Mouse (Mus musculus) ES-E14 (cell line): ENCODE data around the gene Rpl13a. TPM values are rescaled to one million over a fixed set of nuclear protein-coding genes. Genes with fewer than 3 reads are reported as not detected.

Experiments used
- DNase-seq: peaks from one replicate; pipeline ENCODE4 v3.0.0-alpha.2; 2013; ENCODE audit warnings: low read depth, low spot score
- H3K27ac ChIP-seq: 2 replicates; pipeline ENCODE4 v1.5.1; 2012; ENCODE audit warnings: low read depth, mild to moderate bottlenecking, low read length, moderate library complexity, mixed read lengths; ENCODE audit not compliant: poor library complexity, insufficient read depth, severe bottlenecking
- H3K36me3 ChIP-seq: 2 replicates; pipeline ENCODE4 v1.6.1; 2012; ENCODE audit warnings: mild to moderate bottlenecking, low read length, moderate library complexity, mixed read lengths; ENCODE audit not compliant: control insufficient read depth, poor library complexity, insufficient read depth, severe bottlenecking
- H3K4me1 ChIP-seq, 2 experiments: fragments of 150-350 bp in 1 of 2; sonication (generic) in 1 of 2; 2 replicates each; pipeline ENCODE4 v1.6.1; 2012; ENCODE audit warnings: low read length in 2 of 2, mild to moderate bottlenecking in 1 of 2, mixed read lengths in 1 of 2; ENCODE audit not compliant: control insufficient read depth in 2 of 2, insufficient read depth in 2 of 2, poor library complexity in 1 of 2
- H3K4me3 ChIP-seq, 2 experiments: fragments of 150-350 bp in 1 of 2; sonication (generic) in 1 of 2; 2 replicates each; pipeline ENCODE4 v1.5.1; 2012; ENCODE audit warnings: low read length in 2 of 2, low read depth in 1 of 2, mild to moderate bottlenecking in 1 of 2, mixed read lengths in 1 of 2; ENCODE audit not compliant: insufficient read depth in 1 of 2, poor library complexity in 1 of 2, severe bottlenecking in 1 of 2
- H3K9ac ChIP-seq: 2 replicates; pipeline ENCODE4 v1.6.1; 2012; ENCODE audit warnings: low read depth, mild to moderate bottlenecking, low read length, mixed read lengths; ENCODE audit not compliant: poor library complexity, insufficient read depth, severe bottlenecking
- H3K9me3 ChIP-seq: fragments of 150-350 bp; sonication (generic); 2 replicates; pipeline ENCODE4 v1.6.1; 2012; ENCODE audit warnings: low read depth, mild to moderate bottlenecking, low read length; ENCODE audit not compliant: control insufficient read depth, insufficient read depth
- CHD2 ChIP-seq: IDR thresholded peaks from 2 replicates; pipeline ENCODE4 v1.6.1; 2014; ENCODE audit warnings: mild to moderate bottlenecking, low read depth, low read length, inconsistent platforms
- HCFC1 ChIP-seq: IDR thresholded peaks from 2 replicates; pipeline ENCODE4 v1.6.1; 2012; ENCODE audit warnings: low read length, inconsistent platforms, borderline replicate concordance; ENCODE audit not compliant: insufficient read depth
- MAFK ChIP-seq: IDR thresholded peaks from 2 replicates; pipeline ENCODE4 v1.6.1; 2014; ENCODE audit warnings: mild to moderate bottlenecking, low read depth, low read length, inconsistent platforms; ENCODE audit not compliant: insufficient read depth
- ZC3H11A ChIP-seq: IDR thresholded peaks from 2 replicates; pipeline ENCODE4 v1.6.1; 2012; ENCODE audit warnings: low read depth, mild to moderate bottlenecking, inconsistent platforms, low read length, borderline replicate concordance
- ZNF384 ChIP-seq: IDR thresholded peaks from 2 replicates; pipeline ENCODE4 v1.6.1; 2012; ENCODE audit warnings: low read depth, low read length, inconsistent platforms
- in situ Hi-C, 2 experiments: fragments of 600-800 bp; cut with MboI; formaldehyde crosslinking; loops; one replicate each; pipeline ENCODE4 v1.15.1; 2025; ENCODE audit warnings: low sequenced_read_pairs in 2 of 2, inconsistent platforms in 1 of 2; ENCODE audit not compliant: unreplicated experiment in 2 of 2
- total RNA-seq: library from RNA; depleted of rRNA; stranded (reverse); fragments of 300-350 nt; gene quantifications from 2 replicates; pipeline ENCODE4 v1.2.3, GENCODE M21; 2012; rRNA removed

Gene Rpl13a
- total RNA-seq, 1 experiment = 3,971 TPM

DNA sequence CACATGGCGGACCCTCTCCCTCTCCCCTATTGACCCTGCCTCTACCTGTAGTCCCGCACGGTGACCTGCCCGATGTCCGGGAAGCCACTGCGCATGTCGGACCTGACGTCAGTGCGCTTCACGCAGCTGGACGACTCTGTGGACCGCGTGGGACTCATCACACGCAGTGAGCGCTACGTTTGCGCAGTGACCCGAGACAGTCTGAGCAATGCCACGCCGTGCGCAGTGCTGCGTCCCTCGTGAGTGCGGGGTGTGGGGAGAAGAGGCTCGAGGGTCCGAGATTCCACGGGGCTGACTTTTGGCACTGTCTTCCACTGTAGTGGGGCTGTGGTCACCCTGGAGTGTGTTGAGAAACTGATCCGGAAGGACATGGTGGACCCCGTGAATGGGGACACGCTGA lies 52.1 kb downstream of the Rpl13a start:
- Histone ChIP-seq H3K9me3 (no peaks in the 10 kb centered on the region), H3K36me3 (peaks cover 24% of the 10 kb centered on the region), H3K27ac (no peak overlapping the region), H3K4me3 (peak overlapping the region in 1 of 2 experiments; percentile 41; a peak in 1 of 4 replicates), H3K9ac (peak overlapping the region; percentile 16; the same call in 1 of the 2 replicates), H3K4me1 (peaks cover 5 to 27% of the 10 kb centered on the region in 2 experiments; a peak in 3 of 4 replicates)
- no peak for DNase-seq
- TF ChIP-seq CHD2 (no peak), MAFK (no peak), ZNF384 (no peak), HCFC1 (no peak), ZC3H11A (no peak)
- in situ Hi-C loops = loop anchor here in 1 of 2 experiments (5.0 kb wide), 1 partner anchor 56 kb away; no protein-coding TSS in a partner anchor

Other genes with a start within 250 kb of the Rpl13a start
- gene Med25, start 236.0 kb downstream of the Rpl13a start, total RNA-seq = 88.2 and 121 TPM in 2 replicates
- 14.2 and 17.2 TPM in 2 replicates for gene Fuz, start 232.7 kb downstream of the Rpl13a start, total RNA-seq
- 82.5 and 94.9 TPM in 2 replicates for gene Ap2a1, start 199.3 kb downstream of the Rpl13a start, total RNA-seq
- 0.49 and 0.85 TPM in 2 replicates for gene Tsks, start 185.6 kb downstream of the Rpl13a start, total RNA-seq
- gene Cpt1c, start 153.9 kb downstream of the Rpl13a start, total RNA-seq = 60.3 and 123 TPM in 2 replicates
- gene Prmt1, start 142.2 kb downstream of the Rpl13a start, total RNA-seq = 413 and 429 TPM in 2 replicates
- 45.9 and 68.4 TPM in 2 replicates for gene Irf3, start 131.1 kb downstream of the Rpl13a start, total RNA-seq
- 11.9 and 13.0 TPM in 2 replicates for gene Bcl2l12, start 130.0 kb downstream of the Rpl13a start, total RNA-seq
- 39.0 and 39.2 TPM in 2 replicates for gene Scaf1, start 112.4 kb downstream of the Rpl13a start, total RNA-seq
- gene Rras, start 110.8 kb downstream of the Rpl13a start, total RNA-seq = 11.1 and 14.4 TPM in 2 replicates
- 32.3 and 37.5 TPM in 2 replicates for gene Prr12, start 75.9 kb downstream of the Rpl13a start, total RNA-seq
- gene Nosip, start 66.3 kb downstream of the Rpl13a start, total RNA-seq = 94.2 and 106 TPM in 2 replicates
- 9.8 and 11.4 TPM in 2 replicates for gene Prrg2, start 66.1 kb downstream of the Rpl13a start, total RNA-seq
- gene Rcn3, start 36.5 kb downstream of the Rpl13a start, total RNA-seq = 137 and 207 TPM in 2 replicates
- gene Fcgrt, start 24.9 kb downstream of the Rpl13a start, total RNA-seq = 10.6 and 15.1 TPM in 2 replicates
- gene Rps11, start 4.3 kb downstream of the Rpl13a start, total RNA-seq = 1,746 and 1,854 TPM in 2 replicates
- 0.36 and 0.90 TPM in 2 replicates for gene Gm45713, start 7.5 kb upstream of the Rpl13a start, total RNA-seq
- gene Flt3l, start 7.7 kb upstream of the Rpl13a start, total RNA-seq = 1.8 and 1.9 TPM in 2 replicates
- 69.9 and 70.2 TPM in 2 replicates for gene Pih1d1, start 25.5 kb upstream of the Rpl13a start, total RNA-seq
- 108 and 115 TPM in 2 replicates for gene Aldh16a1, start 25.8 kb upstream of the Rpl13a start, total RNA-seq
- 3.4 and 4.4 TPM in 2 replicates for gene Slc17a7, start 35.2 kb upstream of the Rpl13a start, total RNA-seq
- gene Gfy, start 50.8 kb upstream of the Rpl13a start, total RNA-seq = 0.11 TPM in 1 of 2 replicates, not detected in the other
- 0.54 TPM in 1 of 2 replicates, not detected in the other for gene Pth2, start 52.2 kb upstream of the Rpl13a start, total RNA-seq
- gene Ccdc155, start 76.1 kb upstream of the Rpl13a start, total RNA-seq = 2.4 and 2.7 TPM in 2 replicates
- 4.7 and 6.9 TPM in 2 replicates for gene Dkkl1, start 83.4 kb upstream of the Rpl13a start, total RNA-seq
- 95.9 and 111 TPM in 2 replicates for gene Tead2, start 87.0 kb upstream of the Rpl13a start, total RNA-seq
- gene Cd37, start 110.4 kb upstream of the Rpl13a start, total RNA-seq = 37.6 and 50.8 TPM in 2 replicates
- 12.7 and 14.6 TPM in 2 replicates for gene Slc6a16, start 112.3 kb upstream of the Rpl13a start, total RNA-seq
- gene Slc6a21, start 148.8 kb upstream of the Rpl13a start, total RNA-seq = 0.21 and 0.67 TPM in 2 replicates
- 26.5 and 48.5 TPM in 2 replicates for gene Trpm4, start 205.0 kb upstream of the Rpl13a start, total RNA-seq
- gene Hrc, start 206.5 kb upstream of the Rpl13a start, total RNA-seq = 0.71 and 1.4 TPM in 2 replicates
- gene Ppfia3, start 238.3 kb upstream of the Rpl13a start, total RNA-seq = 6.9 and 12.6 TPM in 2 replicates
- 5.6 and 11.3 TPM in 2 replicates for gene Lin7b, start 241.8 kb upstream of the Rpl13a start, total RNA-seq